Mouse (Mus musculus) hematopoietic stem cell, adult 5-6 weeks (primary cell): ENCODE results near the gene Lipe. TPM values are rescaled to one million over a fixed set of nuclear protein-coding genes. Genes with fewer than 3 reads are reported as not detected.
A peak's percentile ranks its signal among the peaks of the same experiment; 100 is the strongest.

ENCODE experiments used
- ATAC-seq, 2 experiments: fragments of 125-278 bp in 1 of 2; replicated peaks in 1 of 2; 2 replicates each; pipeline ENCODE4 v1.8.0; 2016 to 2017; ENCODE audit warnings: inconsistent platforms in 2 of 2, mild to moderate bottlenecking in 2 of 2, moderate number of reproducible peaks in 2 of 2, low read depth in 1 of 2, moderate TSS enrichment in 1 of 2; ENCODE audit not compliant: low FRiP score in 2 of 2, poor library complexity in 2 of 2, severe bottlenecking in 2 of 2, insufficient read depth in 1 of 2, low TSS enrichment in 1 of 2
- total RNA-seq: library from RNA; stranded (forward); fragments of 172-1452, 232-1000 nt; gene quantifications from 2 replicates; pipeline ENCODE4 v1.2.3, GENCODE M21; 2017

Gene Lipe
- total RNA-seq, 1 experiment from 2014 or later = 18.7 TPM

GRCm38 (mm10) chr7:25379551-25380351 lies 18.8 kb downstream of the Lipe start:
- ATAC-seq = peak; percentile 70 to 81

- no peak for ATAC-seq
Observed at GRCm38 (mm10) chr7:25378181-25379100, 20.1 kb downstream of the Lipe start.

DNA sequence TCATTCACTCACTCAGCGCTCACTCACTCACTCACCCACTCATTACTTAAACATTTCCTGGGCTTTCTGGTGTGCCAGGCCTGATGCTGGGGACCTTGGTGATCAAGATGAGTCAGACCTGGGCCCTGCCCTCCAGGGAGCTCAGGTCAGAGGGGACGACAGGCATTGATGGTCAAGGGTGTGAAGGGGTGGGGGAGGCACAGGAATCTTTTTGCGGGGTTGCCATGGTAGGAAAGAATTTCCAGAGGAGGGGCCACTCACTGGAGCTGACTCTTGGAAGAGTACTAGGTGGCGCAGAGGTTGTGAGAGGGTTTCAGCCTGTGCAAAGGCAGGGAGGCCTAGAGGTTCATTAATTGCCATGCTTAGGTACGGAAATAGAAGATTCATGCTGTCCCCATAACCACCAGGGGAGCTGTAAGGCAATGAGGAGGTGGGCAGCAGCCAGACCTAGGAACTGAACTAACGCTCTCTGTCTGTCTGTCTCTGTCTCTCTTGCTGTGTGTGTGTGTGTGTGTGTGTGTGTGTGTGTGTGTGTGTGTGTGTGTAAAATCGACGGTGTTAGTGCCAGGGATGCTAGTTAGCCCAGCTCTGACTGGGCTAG lies 21.3 kb downstream of the Lipe start:
- 0 out of 4 replicates have a peak, but pooled peaks of 1 of the 2 experiments have one; percentile 22 for ATAC-seq

GRCm38 (mm10) chr7:25376556-25376955 lies 22.0 kb downstream of the Lipe start:
- ATAC-seq = peak; percentile 43 to 57; a peak in 2 of 4 replicates

DNA sequence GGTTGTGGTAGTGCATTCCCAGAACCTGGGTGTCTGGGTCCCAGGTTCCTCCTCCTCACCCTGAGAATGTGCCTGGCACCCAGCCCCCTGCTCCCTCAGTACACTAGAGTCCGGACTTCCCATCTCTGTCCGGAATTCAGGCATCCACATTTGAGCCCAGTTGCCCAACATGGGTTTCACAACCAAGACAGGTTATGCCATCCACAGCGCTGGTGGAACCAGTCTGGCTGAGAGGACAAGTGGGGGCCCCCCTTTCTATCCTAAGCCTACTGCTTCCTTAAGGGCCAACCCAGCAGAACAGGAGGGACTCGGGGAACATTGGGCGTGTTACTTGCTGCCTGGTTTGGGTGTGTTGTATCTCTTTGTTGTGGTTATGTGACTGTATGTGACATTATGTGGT lies 26.1 kb downstream of the Lipe start:
- ATAC-seq = no peak; a peak in 1 of 4 replicates

DNA sequence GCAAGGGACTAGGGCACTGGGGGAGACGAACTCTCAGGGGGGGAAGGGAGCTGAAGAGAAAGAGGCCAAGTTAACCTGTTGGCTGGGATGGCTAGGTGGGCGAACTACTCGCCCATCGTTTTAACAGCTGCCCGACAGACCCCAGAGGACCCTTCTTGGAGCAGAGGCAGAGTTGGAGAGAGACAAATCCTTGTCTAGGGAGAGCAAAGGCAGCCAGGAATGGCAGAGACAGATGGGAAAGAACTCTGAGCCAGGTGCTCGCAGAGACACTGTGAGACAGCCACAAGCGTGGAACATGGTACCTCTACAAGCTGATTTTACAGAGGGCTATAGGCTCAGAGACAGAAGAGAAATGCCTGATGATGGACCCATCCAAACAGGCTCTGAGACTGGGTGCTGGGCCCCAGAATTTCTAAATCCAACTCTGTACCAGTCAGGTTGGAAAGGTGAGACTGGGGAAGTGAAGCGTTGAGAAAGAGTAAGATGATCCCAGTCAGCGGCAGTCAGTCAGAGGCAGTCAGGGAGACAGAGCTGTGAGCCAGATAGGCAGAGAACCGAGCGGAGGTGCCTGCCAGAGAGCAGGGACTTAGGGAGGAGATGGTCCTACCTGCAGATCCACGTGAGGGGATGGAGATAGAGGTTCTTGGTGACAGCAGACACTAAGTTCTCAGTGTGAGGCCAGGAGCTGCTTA lies 29.3 kb downstream of the Lipe start, which contains the start of gene Cnfn:
Cnfn (minus strand) TSS at position 667 of the 692 bp plus-strand sequence.
- ATAC-seq = no peak

DNA sequence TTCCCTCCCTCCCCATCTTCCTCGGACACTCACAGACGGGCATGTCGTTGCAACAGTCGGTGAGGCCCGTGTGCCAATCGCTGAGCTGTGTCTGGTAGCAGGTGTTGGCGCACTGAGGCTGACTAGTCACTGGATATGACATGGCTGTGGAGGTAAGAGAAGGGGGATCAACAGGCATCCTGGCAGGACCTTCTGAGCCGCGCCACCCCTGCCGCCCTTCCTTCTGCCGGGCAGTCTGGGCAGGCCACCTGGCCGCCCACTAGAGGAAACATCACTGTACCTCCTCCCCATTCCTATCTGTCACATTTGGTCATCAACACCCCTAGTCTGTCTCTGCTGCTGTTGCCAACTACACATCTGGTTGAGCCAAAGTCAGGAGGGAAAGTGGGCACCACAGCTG lies 30.2 kb downstream of the Lipe start:
- no peak for ATAC-seq

DNA sequence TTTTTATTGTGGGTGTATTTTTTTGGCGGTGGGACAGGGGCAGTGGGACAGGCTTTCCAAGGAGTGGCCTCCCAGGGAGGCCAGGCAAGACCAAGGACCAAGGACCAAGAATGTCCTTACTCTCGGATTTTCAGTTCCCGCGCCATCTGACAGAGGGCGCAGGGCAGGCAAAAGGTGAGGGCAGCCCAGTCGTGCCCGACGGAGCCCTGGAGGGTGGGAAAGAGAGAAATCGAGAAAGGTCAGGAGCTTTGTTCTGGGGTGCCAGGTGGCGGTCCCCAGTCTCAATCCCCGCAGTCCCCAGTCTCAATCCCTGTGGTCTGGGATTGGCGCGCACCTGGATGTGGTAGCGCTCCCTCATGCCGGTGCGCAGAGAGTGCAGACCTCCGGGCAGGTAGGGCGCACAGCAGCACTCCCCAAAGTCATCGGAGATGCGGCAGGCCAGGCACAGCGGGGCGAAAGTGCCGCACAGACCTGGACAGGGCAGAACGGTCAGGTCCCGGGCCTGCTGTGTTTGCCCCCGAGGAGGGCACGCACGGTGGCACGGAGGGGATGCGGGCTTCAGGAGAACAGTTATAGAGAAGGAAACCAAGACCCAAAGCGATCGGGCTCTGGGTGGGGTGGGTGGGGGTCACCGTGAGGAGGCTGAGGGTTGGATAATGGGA lies 30.7 kb downstream of the Lipe start:
- peak in 1 of 2 experiments; percentile 41; a peak in 1 of 4 replicates for ATAC-seq

DNA sequence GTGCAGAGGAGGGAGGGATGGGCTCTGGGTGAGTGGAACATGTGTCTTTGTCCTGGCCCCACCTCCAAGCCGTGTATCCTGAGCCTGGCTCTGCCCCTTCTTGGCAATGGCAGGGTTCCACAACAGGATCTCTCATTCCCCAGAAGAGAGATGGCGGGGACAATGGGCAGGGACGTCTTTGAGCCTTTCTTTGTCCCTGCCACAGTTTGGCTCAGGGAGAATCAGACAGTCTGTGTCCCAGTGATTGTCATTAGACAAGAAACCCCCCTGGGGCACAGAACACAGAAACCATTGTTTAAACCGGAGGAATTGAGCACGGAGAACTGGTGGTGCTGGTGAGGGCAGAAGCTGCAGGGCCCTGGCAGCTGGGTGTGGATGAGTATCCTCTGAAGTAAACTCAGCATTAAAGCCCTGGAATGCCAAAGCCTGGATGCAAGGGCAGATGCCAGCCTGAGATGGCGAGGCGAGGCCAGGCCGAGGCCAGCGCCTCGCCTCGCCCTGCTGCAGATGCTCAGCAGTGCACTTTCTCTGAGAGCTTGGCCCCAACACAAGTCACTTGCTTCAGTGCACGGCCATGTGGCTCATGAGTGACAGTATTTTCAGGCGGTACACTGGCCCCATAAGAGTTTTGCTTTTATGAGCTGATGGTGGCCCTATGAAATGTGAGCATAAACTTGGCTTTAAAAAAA lies 32.4 kb downstream of the Lipe start:
- ATAC-seq = no peak

GRCm38 (mm10) chr7:25363632-25364031 lies 34.9 kb downstream of the Lipe start:
- ATAC-seq = no peak

DNA sequence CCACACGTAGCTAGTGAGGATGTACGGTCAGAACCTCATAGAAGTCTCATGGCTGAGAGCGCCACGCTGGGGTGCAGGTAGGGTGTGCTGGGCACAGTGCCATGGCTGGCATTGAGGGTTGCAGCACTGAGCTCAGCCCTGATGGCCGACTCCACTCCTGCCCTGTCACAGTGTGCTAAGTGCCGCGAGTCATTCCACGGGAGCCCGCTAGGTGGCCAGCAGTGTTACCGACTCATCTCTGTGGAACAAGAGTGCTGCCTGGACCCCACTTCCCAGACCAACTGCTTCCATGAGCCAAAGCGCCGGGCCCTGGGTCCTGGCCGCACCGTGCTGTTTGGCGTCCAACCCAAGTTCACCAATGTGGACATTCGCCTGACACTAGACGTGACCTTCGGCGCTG lies 35.4 kb downstream of the Lipe start:
- no peak for ATAC-seq

GRCm38 (mm10) chr7:25358721-25359206 lies 39.7 kb downstream of the Lipe start:
- no peak for ATAC-seq

DNA sequence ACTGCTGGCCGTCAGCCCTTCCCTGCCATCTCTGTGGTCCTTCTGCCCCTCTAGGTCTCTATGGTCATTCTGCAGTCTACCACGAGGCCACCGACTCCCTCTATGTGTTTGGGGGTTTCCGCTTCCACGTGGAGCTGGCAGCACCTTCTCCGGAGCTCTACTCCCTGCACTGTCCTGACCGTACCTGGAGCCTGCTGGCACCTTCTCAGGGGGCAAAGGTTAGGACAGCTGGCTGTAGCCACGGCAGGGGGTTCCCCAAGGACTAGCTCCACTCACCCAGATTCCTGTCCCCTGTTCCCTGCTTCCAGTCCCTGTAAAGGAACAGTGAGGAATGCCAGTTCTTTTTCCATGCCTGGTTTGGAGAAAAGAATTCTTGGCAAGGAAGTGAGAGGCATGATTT lies 49.6 kb downstream of the Lipe start:
- no peak for ATAC-seq

DNA sequence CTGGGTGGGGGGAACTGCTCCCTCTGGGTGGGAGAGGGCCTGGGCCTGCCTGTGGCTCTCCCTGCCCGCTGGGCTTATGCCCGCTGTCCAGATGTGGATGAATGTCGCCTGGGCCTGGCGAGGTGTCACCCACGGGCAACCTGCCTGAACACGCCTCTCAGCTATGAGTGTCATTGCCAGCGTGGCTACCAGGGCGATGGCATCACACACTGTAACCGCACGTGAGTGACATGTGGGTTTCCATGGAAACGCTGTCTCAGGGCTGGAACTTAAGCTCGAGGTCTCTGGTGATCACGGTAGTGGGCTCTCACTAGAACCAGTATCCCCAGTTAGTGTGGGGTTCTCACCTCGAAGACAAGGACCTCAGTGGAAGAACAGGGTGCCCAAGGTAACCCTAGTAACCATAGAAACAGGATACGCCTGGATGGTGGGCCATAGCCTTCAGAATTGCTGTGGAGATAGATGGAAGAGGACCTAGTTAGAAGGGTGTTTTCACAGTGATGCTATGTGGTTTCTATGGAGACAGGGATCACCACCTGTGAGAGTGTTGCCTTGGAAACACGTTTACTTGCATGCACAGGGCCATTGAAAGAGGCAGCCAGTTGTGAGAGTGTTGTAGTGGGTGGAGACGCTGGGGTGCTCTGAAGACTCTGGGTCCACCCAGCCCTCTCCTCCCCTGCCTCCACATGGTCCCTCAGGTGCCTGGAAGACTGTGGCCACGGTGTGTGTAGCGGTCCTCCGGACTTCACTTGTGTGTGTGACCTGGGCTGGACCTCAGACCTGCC lies 57.3 kb downstream of the Lipe start:
- no peak for ATAC-seq

DNA sequence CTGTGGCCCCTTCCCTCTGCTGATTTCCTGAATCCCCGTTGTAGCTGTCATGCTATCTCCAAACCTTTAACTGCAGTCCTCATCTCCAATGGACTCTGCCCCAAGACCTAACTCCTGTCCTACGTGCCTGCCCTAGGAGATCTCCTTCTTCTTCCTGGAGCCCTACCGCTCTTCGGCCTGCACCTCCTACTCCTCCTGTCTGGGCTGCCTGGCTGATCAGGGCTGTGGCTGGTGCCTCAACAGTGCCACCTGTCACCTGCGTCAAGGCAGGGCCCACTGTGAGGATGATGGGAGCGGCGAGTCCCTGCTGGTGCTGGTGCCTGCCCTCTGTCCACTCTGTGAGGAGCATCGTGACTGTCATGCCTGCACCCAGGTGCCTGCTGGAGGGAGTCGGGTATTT lies 59.2 kb downstream of the Lipe start:
- no peak for ATAC-seq
